Mouse (Mus musculus) heart, embryonic 15.5 days (tissue): ENCODE results near the gene Acot4. TPM values are rescaled to one million over a fixed set of nuclear protein-coding genes. Genes with fewer than 3 reads are reported as not detected.
"Not testable (repeated sequence)": the region's sequence is repeated elsewhere in the genome, so short reads cannot be mapped to it uniquely, and the experiment has no call there.

Experiments
- ATAC-seq: fragments of 200-750 bp; cut with Nextera tagmentation; replicated peaks from 2 replicates; pipeline ENCODE4 v1.8.0; 2017; ENCODE audit warnings: low read depth, moderate TSS enrichment; ENCODE audit not compliant: insufficient number of reproducible peaks, insufficient read depth, low FRiP score
- H3K27ac ChIP-seq: fragments of 300-500 bp; sonication (generic); 2 replicates; pipeline ENCODE4 v1.5.1; 2015; ENCODE audit warnings: mild to moderate bottlenecking, inconsistent platforms
- H3K27me3 ChIP-seq: fragments of 300-500 bp; sonication (generic); 2 replicates; pipeline ENCODE4 v1.6.1; 2015; ENCODE audit warnings: inconsistent platforms
- H3K36me3 ChIP-seq: fragments of 300-500 bp; sonication (generic); 2 replicates; pipeline ENCODE4 v1.6.1; 2015; ENCODE audit warnings: mild to moderate bottlenecking, inconsistent platforms
- H3K4me1 ChIP-seq: fragments of 300-500 bp; sonication (generic); replicated peaks from 2 replicates; pipeline ENCODE4 v1.6.1; 2015; ENCODE audit warnings: inconsistent platforms
- H3K4me2 ChIP-seq: fragments of 300-500 bp; sonication (generic); 2 replicates; pipeline ENCODE4 v1.6.1; 2015; ENCODE audit warnings: inconsistent platforms, mild to moderate bottlenecking, moderate library complexity
- H3K4me3 ChIP-seq: fragments of 300-500 bp; sonication (generic); 2 replicates; pipeline ENCODE4 v1.5.1; 2015; ENCODE audit warnings: mild to moderate bottlenecking, inconsistent platforms
- H3K9ac ChIP-seq: fragments of 300-500 bp; sonication (generic); 2 replicates; pipeline ENCODE4 v1.6.1; 2015; ENCODE audit warnings: mild to moderate bottlenecking, inconsistent platforms
- H3K9me3 ChIP-seq: fragments of 300-500 bp; sonication (generic); replicated peaks from 2 replicates; pipeline ENCODE4 v1.6.1; 2016; ENCODE audit warnings: inconsistent platforms
- WGBS: fragments of 180-500 bp; shearing (Covaris S2); methylation state at CpG from one replicate; pipeline ENCODE4 v1.1.7; 2015; ENCODE audit warnings: mixed read lengths; 5-methylcytosine and 5-hydroxymethylcytosine counted together
- polyA plus RNA-seq: library from polyadenylated mRNA; unstranded; fragments of >200 nt; fragmentation: Nextera tagmentation; extraction: Ambion mirVana; gene quantifications from 2 replicates; pipeline ENCODE4 v1.2.1, GENCODE M21; 2015

The Acot4 gene
- 0.16 and 0.29 TPM in 2 replicates for polyA plus RNA-seq

DNA sequence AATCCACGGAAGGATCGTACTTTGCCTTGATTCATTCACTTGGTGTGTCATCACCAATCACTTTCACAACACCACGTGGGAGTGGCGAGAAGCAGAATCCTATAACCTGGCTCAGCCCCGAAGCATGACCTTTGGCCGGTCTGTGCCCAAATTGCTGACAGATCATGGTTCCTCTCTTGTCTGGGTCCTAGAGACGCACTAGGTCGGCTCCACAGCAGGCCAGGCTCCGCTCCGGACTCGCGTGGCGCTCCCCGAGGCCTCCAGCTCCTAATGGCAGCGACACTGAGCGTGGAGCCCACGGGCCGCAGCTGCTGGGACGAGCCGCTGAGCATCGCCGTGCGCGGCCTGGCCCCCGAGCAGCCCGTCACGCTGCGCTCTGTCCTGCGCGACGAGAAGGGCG is at the start of gene Acot4:
TSS of gene Acot4 (plus strand) at position 139 of the 400 bp plus-strand sequence.
- Histone ChIP-seq H3K4me2 (peak within 1 kb of the TSS; percentile 81), H3K9ac (peak within 1 kb of the TSS; percentile 52), H3K4me3 (peak within 1 kb of the TSS; percentile 55)
- H3K36me3 ChIP-seq, H3K27me3 ChIP-seq, H3K4me1 ChIP-seq, H3K9me3 ChIP-seq, H3K27ac ChIP-seq, ATAC-seq: not testable (repeated sequence)
- WGBS: 7% methylated on average over 32 of the region's 32 CpGs

DNA sequence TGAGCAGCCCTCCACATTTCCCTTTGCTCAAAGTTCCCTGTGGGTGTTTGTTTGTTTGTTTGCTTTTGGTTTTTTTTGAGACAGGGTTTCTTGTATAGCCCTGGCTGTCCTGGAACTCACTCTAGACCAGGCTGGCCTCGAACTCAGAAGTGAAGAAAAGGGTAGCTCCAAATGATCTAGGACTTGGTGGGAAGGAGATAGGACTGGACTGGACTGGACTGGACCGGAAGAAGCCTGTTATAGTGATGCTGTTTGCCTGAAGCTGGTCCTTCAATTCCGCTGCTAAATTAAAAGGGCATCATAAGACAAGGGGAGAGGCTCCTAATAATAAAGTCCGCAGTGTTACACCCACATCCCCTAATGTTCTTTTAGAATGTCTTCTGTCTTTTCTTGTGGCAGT is 49.7 kb upstream of the Acot4 start:
- H3K4me2 ChIP-seq: peak overlapping the region; percentile 74
- H3K4me3 ChIP-seq: peak overlapping the region; percentile 70
- H3K36me3 ChIP-seq: peaks cover 12% of the 10 kb centered on the region
- no peaks in the 10 kb centered on the region for H3K27me3 ChIP-seq
- peak; percentile 4; the same call in 1 of the 2 replicates for ATAC-seq
- 65% methylated on average over 4 of the region's 4 CpGs for WGBS
- no peaks in the 10 kb centered on the region for H3K9me3 ChIP-seq
- H3K27ac ChIP-seq: peak overlapping the region; percentile 98
- peak overlapping the region; percentile 77 for H3K9ac ChIP-seq
- peaks cover 16% of the 10 kb centered on the region for H3K4me1 ChIP-seq

DNA sequence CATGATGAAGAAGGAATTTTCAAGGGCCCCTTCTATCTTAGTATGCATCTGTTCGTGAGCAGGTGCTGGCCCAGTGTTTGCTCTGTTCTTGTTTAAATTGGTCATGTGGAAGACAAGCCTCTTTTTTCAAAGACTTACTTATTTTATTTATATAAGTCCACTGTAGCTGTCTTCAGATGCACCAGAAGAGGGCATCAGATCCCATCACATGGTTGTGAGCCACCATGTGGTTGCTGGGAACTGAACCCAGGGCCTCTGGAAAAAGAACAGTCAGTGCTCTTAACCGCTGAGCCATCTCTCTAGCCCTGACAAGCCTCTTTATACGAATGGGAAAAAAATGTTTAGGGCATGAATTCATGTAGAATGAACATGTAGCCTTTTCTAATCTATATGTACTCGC is 48.8 kb upstream of the Acot4 start:
- peaks cover 16% of the 10 kb centered on the region for H3K4me1 ChIP-seq
- ATAC-seq: no peak
- 91% methylated on average over 4 of the region's 4 CpGs for WGBS
- H3K4me2 ChIP-seq: peak overlapping the region; percentile 74
- peaks cover 20% of the 10 kb centered on the region for H3K36me3 ChIP-seq
- H3K9me3 ChIP-seq: no peaks in the 10 kb centered on the region
- H3K27ac ChIP-seq: no peak overlapping the region
- no peaks in the 10 kb centered on the region for H3K27me3 ChIP-seq
- no peak overlapping the region for H3K9ac ChIP-seq
- H3K4me3 ChIP-seq: no peak overlapping the region

DNA sequence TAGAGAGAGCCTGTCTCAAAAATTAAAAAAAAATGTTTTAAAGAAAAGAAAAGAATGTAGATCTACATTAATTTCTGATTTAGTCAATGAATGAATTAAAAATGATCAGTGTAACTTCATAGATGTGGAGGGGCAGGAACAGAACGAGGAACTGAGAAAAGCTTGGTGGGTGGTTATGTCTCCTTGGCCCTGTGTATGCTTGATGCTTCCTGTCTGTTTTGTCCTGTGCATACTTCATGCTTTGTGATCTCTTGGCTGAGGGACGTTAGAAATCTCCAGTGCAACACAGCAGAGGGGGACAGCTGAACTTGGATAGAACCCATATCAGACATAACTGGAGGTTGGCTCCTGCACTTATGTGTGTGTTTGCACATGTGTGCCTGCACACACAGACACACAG is 41.0 kb upstream of the Acot4 start:
- Histone ChIP-seq H3K9ac (no peak overlapping the region), H3K4me3 (no peak overlapping the region), H3K27ac (no peak overlapping the region), H3K36me3 (peaks cover 19% of the 10 kb centered on the region), H3K4me2 (no peak overlapping the region), H3K27me3 (no peaks in the 10 kb centered on the region), H3K4me1 (peaks cover 23% of the 10 kb centered on the region), H3K9me3 (no peaks in the 10 kb centered on the region)
- WGBS: 50% methylated on average over 2 of the region's 2 CpGs
- no peak for ATAC-seq

DNA sequence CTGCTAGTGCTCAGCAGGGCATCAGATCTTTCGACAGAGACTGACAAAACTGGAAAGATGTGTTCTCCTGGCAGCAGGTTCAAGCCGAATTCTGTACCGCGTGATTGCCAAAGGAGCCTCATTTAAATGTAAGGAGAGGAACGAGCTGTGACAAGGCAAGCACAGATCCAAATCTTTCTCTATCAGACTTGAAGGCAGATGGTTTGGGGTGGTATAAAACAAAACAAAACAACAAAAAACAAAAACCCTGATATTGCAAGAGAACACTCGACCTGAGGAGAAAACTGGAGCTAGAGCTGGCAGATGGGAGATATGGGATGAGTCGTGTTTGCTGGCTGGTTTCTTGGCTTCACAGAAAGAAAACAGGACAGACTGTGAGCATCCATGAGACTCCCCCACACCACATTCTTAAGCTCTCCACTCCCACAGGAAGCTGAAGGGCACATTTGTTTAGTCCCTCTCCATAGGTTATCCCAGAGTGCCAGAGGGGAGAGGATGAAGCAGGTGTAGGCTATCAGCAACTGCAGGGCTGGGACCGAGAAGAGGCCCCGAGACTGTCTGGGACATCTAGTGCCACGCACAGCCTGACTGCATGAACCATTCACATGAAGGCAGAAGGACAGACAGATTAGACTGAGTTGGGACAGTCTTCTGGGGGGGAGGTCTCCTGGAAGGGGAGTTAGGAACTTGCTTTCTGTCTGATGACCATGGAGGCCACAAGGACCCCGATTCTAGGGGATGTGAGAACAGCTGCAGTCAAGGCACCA is 39.7 kb upstream of the Acot4 start:
- Histone ChIP-seq H3K9me3 (no peaks in the 10 kb centered on the region), H3K4me3 (no peak overlapping the region), H3K9ac (no peak overlapping the region), H3K4me1 (peaks cover 23% of the 10 kb centered on the region), H3K27me3 (no peaks in the 10 kb centered on the region), H3K27ac (peak overlapping the region; percentile 65), H3K4me2 (no peak overlapping the region), H3K36me3 (peaks cover 10% of the 10 kb centered on the region)
- ATAC-seq: peak; percentile 45; the same call in 1 of the 2 replicates
- WGBS: 49% methylated on average over 11 of the region's 11 CpGs

DNA sequence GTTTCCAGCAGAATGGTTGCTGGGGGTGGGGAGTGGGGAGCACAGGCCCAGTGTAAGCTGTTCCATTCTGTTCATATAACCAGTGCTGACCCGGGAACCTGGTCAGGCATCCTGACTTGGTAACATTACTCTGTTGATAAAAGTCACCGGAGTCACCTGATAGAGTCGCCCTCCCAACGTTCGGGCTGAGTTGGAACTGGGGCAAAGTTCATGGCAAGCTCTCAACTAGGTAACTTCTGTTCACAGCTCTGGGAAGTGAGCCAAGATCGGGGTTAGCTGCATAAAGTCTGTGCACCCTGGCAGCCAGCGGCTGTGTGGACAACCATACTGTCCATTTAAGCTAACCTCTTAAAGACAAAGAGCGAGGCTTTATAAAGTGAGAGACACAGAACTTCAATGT is 38.9 kb upstream of the Acot4 start:
- H3K27ac ChIP-seq: peak overlapping the region; percentile 65
- not testable (repeated sequence) for H3K9me3 ChIP-seq, H3K9ac ChIP-seq, H3K36me3 ChIP-seq, H3K27me3 ChIP-seq
- H3K4me3 ChIP-seq: 0 out of 2 replicates have a peak overlapping the region, but pooled peaks have one; percentile 1
- peaks cover 23% of the 10 kb centered on the region for H3K4me1 ChIP-seq
- peak; percentile 86; the same call in 1 of the 2 replicates for ATAC-seq
- peak overlapping the region; percentile 19; the same call in 1 of the 2 replicates for H3K4me2 ChIP-seq
- 15% methylated on average over 8 of the region's 8 CpGs for WGBS

DNA sequence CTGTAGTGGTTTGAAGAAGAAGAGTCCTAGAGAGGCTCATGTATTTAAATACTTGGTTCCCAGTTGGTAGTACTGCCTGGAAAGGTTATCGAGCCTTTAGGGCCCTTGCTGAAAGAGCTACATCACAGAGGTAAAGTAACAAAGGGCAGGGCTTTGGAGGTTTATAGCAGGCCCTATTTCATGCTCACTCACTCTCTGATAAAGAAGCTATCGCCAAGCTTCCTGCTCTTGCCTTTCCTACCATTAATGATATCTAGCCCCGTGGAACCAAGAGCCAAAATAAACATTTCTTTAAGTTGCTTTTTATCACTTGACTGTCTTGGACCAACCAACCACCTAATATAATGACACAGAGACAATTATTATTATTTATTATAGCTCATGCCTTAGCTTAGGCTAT is 37.8 kb upstream of the Acot4 start:
- Histone ChIP-seq H3K27ac (0 out of 2 replicates have a peak overlapping the region, but pooled peaks have one; percentile 65), H3K9me3 (no peaks in the 10 kb centered on the region), H3K9ac (no peak overlapping the region)

DNA sequence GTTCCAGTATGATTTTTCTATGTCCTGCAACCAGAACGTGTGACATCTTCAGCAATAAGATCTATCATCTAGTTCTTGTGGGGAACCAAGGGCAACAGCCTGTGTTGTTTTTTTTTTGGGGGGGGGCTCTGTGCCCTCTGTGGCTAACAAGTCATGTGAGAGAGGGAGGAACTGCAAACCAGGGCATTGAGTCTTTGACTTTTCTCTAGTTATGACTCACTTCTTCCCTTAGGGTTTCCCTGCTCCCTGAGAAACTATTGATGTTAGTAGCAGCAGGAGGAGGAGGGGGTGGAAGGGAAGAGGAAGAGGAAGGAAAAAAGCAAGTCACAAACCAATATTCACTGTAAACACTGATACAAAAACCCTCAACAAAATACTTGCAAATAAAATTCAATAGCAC is 34.3 kb upstream of the Acot4 start:
- Histone ChIP-seq H3K4me1 (peaks cover 20% of the 10 kb centered on the region), H3K4me2 (no peak overlapping the region), H3K27ac (no peak overlapping the region), H3K36me3 (no peaks in the 10 kb centered on the region), H3K4me3 (no peak overlapping the region), H3K9ac (no peak overlapping the region), H3K9me3 (no peaks in the 10 kb centered on the region), H3K27me3 (no peaks in the 10 kb centered on the region)
- ATAC-seq: no peak
- WGBS: 82% methylated on average over 1 of the region's 1 CpGs

More for the DNA sequence above, 37.8 kb upstream of the Acot4 start:
- no peak overlapping the region for H3K4me3 ChIP-seq
- no peaks in the 10 kb centered on the region for H3K36me3 ChIP-seq
- WGBS: 53% methylated on average over 3 of the region's 3 CpGs
- H3K27me3 ChIP-seq: no peaks in the 10 kb centered on the region
- H3K4me1 ChIP-seq: peaks cover 23% of the 10 kb centered on the region
- ATAC-seq: no peak
- H3K4me2 ChIP-seq: no peak overlapping the region

DNA sequence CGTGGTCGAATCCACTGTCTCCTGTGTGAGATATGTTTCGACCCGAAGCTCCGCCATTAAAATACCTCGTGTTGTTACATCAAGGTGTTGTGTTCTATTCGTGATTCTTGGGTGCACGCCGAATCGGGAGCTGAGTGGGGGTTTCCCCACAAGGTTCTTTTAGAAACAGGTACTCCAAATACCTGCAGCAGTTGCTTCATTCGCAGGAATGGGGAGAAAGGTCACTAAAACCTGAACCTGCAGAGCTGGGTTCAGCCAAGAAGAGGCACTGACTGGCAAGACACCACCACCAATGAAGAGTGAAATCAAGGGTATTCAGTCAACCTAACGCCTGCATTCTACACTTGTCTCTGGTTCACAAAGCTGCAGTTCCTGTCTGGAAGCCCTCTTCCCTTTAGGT is 29.9 kb upstream of the Acot4 start:
- no peak overlapping the region for H3K4me2 ChIP-seq
- no peaks in the 10 kb centered on the region for H3K36me3 ChIP-seq
- peaks cover 22% of the 10 kb centered on the region for H3K4me1 ChIP-seq
- no peak overlapping the region for H3K27ac ChIP-seq
- H3K9me3 ChIP-seq: no peaks in the 10 kb centered on the region
- 82% methylated on average over 12 of the region's 12 CpGs for WGBS
- no peaks in the 10 kb centered on the region for H3K27me3 ChIP-seq
- ATAC-seq: no peak
- no peak overlapping the region for H3K9ac ChIP-seq
- no peak overlapping the region for H3K4me3 ChIP-seq

DNA sequence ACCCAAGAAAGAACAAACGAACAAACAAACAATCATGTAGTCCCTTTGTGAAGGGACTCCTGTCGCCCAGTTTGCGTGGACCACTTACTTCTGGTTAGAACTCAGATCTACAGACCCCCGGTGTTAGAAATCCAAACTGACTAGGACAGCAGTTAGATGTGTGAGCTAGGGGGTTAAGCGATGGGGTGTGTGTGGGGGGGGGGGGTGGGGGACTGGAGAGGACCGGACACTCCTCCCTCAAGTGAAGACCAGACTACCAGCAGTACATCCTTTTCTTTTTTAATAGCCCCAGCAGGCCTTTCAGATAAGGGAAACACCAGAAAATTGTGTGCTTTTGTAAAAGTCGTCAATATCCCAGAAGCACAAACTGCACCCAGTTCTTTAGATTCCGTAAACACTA is 29.4 kb upstream of the Acot4 start:
- WGBS: 63% methylated on average over 8 of the region's 8 CpGs
- no peak for ATAC-seq

DNA sequence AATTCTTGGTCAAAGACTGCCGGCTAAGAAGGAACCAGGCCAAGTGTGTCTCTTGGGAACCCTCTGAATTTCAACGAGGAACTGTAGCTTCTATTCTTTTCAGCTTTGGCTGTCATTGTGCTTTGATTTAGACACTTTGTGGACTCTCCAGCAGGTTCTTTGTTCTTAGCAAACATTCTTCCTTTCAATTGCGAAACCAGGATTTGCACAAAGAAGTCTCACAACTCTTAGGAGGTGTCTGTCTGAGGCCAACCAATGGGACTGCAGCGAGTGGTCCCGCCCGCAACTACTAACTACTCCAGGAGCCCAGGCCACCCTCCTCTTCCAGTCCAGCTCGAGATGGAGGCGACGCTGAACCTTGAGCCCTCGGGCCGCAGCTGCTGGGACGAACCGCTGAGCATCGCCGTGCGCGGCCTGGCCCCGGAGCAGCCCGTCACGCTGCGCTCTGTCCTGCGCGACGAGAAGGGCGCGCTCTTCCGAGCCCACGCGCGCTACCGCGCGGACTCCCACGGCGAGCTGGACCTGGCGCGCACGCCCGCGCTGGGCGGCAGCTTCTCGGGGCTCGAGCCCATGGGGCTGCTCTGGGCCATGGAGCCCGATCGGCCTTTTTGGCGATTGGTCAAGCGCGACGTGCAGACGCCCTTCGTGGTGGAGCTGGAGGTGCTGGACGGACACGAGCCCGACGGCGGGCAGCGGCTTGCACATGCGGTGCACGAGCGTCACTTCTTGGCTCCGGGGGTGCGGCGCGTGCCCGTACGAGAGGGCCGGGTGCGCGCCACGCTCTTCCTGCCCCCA is 28.8 kb upstream of the Acot4 start, which contains the start of gene Acot1:
TSS of gene Acot1 (plus strand) at position 320 of the 795 bp plus-strand sequence.
- ATAC-seq: peak; percentile 93
- Histone ChIP-seq H3K27ac (peak within 1 kb of the TSS; percentile 59), H3K4me2 (peak within 1 kb of the TSS; percentile 75), H3K4me3 (peak within 1 kb of the TSS; percentile 58), H3K9ac (peak within 1 kb of the TSS; percentile 60), H3K4me1 (peaks cover 22% of the 10 kb centered on the region)
- not testable (repeated sequence) for H3K36me3 ChIP-seq, H3K9me3 ChIP-seq, H3K27me3 ChIP-seq
- 1% methylated on average over 59 of the region's 70 CpGs for WGBS

More for the DNA sequence above, 29.4 kb upstream of the Acot4 start:
- H3K27me3 ChIP-seq: no peaks in the 10 kb centered on the region
- no peaks in the 10 kb centered on the region for H3K9me3 ChIP-seq
- H3K4me3 ChIP-seq: peak overlapping the region; percentile 58
- peak overlapping the region; percentile 75 for H3K4me2 ChIP-seq
- peak overlapping the region; percentile 59 for H3K27ac ChIP-seq
- H3K4me1 ChIP-seq: peaks cover 22% of the 10 kb centered on the region
- no peaks in the 10 kb centered on the region for H3K36me3 ChIP-seq
- no peak overlapping the region for H3K9ac ChIP-seq
